Mouse (Mus musculus): ENCODE measurements around the gene Zfp638. TPM values are rescaled to one million over a fixed set of nuclear protein-coding genes. Genes with fewer than 3 reads are reported as not detected.
A peak's percentile ranks its signal among the peaks of the same experiment; 100 is the strongest.
"Not testable (repeated sequence)": the region's sequence is repeated elsewhere in the genome, so short reads cannot be mapped to it uniquely, and the experiment has no call there.

The Zfp638 gene
- polyA plus RNA-seq, 1 experiment from 2014 or later = 21.1 TPM

DNA sequence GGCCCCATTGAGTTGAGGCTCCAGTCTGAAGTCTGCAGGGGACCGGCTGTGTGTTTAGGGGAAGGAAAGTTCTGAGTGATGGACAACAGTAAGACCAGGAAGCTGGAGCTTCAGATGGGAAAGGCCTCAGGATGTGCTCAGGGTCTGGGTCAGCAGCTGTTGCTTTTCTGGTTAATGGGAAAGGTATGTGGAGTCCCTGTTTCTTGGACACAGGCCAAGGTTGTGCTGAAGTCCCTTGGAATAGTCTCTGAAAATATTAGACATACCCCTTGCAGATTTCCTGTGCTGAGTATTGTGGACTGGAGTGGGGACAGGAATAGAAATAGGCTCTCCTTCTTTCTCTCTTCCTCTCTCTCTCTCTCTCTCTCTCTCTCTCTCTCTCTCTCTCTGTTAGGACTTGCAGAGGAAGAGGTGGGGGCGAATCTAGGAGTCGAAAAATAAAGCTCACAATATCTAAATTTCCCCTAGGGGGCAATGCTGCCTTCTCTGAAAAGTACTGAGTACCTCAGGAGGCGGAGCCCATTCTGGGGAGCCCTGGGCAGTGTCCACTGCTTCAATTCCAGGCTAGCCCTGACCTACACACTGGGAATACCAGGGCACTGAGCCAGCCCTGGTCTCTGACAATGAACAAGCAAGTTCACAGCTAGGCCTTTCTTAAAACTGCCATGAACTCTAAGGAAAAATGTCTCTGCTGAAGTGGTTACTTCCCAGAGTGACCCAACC is 148.2 kb downstream of the Zfp638 start:
- H3K9ac ChIP-seq (ENCODE audit: low read length); H3K27me3 ChIP-seq (ENCODE audit: control insufficient read depth, insufficient read depth, low read length); H3K27ac ChIP-seq (replicated peaks); H3K4me2 ChIP-seq (replicated peaks; ENCODE audit: low read depth); H3K4me3 ChIP-seq (ENCODE audit: low read depth, low read length); H3K4me1 ChIP-seq (replicated peaks; ENCODE audit: control insufficient read depth, insufficient read depth); H3K9me3 ChIP-seq (ENCODE audit: control insufficient read depth, low read length); DNase-seq (ENCODE audit: low spot score); H3K36me3 ChIP-seq (ENCODE audit: control insufficient read depth, insufficient read depth, low read length): not testable (repeated sequence)
- TF ChIP-seq CTCF (IDR thresholded peaks at IDR 0.05; ENCODE audit: low read depth) = peak; percentile 54
- WGBS = 40% methylated on average over 4 of the region's 4 CpGs
- peak; percentile 44; the same call in 1 of the 2 replicates for ATAC-seq (ENCODE audit: low FRiP score, low TSS enrichment)

DNA sequence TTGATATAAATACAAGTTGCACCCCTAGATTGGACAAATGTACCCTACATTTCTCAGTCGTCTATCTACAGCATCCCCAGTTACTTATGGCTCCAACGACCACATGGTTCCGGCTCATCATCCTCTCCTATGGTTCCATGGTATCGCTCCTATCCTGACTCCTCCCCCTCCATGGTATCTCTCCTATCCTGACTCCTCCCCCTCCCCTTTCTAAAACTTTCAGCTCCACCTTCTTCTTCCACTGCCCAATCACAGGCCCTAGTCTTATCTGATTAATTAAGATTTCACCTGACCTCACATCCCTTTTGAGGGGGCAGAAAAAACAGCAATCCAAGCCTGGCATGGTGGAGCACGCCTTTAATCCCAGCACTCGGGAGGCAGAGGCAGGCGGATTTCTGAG is 149.9 kb downstream of the Zfp638 start:
- H3K9ac ChIP-seq (ENCODE audit: low read length) = no peak overlapping the region
- 92% methylated on average over 7 of the region's 7 CpGs for WGBS

DNA sequence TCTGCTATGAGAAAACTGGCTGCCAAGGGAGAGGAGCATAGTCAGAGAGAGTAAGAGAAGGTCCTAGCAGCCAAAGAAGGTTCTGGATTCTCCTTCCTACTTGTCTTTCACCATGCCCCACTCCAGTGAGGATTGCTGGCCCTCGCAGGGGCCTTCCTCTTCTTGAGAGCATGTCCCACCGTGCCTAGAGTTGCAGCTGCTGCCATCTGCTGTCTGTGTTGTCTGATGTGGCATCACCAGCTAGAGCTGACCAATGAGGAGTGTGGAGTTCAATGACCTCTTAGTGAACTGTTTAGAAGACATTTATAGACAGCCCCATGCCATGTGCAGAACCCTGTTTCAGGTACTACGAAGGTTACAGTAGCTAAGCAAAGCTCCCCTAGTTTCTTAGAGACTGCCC is 150.5 kb downstream of the Zfp638 start:
- 0 out of 2 replicates have a peak, but pooled peaks cover 2% of the 10 kb centered on the region for H3K27me3 ChIP-seq (ENCODE audit: control insufficient read depth, insufficient read depth, low read length)
- H3K9ac ChIP-seq (ENCODE audit: low read length) = no peak overlapping the region
- H3K4me1 ChIP-seq (replicated peaks; ENCODE audit: control insufficient read depth, insufficient read depth) = no peaks in the 10 kb centered on the region
- no peak overlapping the region for H3K27ac ChIP-seq (replicated peaks)
- no peak overlapping the region for H3K4me3 ChIP-seq (ENCODE audit: low read depth, low read length)
- H3K9me3 ChIP-seq (ENCODE audit: control insufficient read depth, low read length) = no peaks in the 10 kb centered on the region
- H3K36me3 ChIP-seq (ENCODE audit: control insufficient read depth, insufficient read depth, low read length) = no peaks in the 10 kb centered on the region
- ATAC-seq (ENCODE audit: low FRiP score, low TSS enrichment) (no peak), DNase-seq (ENCODE audit: low spot score) (no peak)
- H3K4me2 ChIP-seq (replicated peaks; ENCODE audit: low read depth) = no peak overlapping the region
- WGBS = 58% methylated on average over 3 of the region's 3 CpGs
- TF ChIP-seq CTCF (IDR thresholded peaks at IDR 0.05; ENCODE audit: low read depth) = peak; percentile 37
- no peak for TF ChIP-seq EP300 (optimal IDR thresholded peaks at IDR 0.05)

More for the DNA sequence above, 149.9 kb downstream of the Zfp638 start:
- no peak for TF ChIP-seq EP300 (optimal IDR thresholded peaks at IDR 0.05)
- TF ChIP-seq CTCF (IDR thresholded peaks at IDR 0.05; ENCODE audit: low read depth) = no peak
- DNase-seq (ENCODE audit: low spot score) = no peak
- Histone ChIP-seq H3K36me3 (ENCODE audit: control insufficient read depth, insufficient read depth, low read length) (no peaks in the 10 kb centered on the region), H3K27me3 (ENCODE audit: control insufficient read depth, insufficient read depth, low read length) (0 out of 2 replicates have a peak, but pooled peaks cover 2% of the 10 kb centered on the region), H3K4me3 (ENCODE audit: low read depth, low read length) (no peak overlapping the region), H3K4me1 (replicated peaks; ENCODE audit: control insufficient read depth, insufficient read depth) (no peaks in the 10 kb centered on the region), H3K9me3 (ENCODE audit: control insufficient read depth, low read length) (no peaks in the 10 kb centered on the region), H3K27ac (replicated peaks) (no peak overlapping the region), H3K4me2 (replicated peaks; ENCODE audit: low read depth) (no peak overlapping the region)
- ATAC-seq (ENCODE audit: low FRiP score, low TSS enrichment) = no peak

DNA sequence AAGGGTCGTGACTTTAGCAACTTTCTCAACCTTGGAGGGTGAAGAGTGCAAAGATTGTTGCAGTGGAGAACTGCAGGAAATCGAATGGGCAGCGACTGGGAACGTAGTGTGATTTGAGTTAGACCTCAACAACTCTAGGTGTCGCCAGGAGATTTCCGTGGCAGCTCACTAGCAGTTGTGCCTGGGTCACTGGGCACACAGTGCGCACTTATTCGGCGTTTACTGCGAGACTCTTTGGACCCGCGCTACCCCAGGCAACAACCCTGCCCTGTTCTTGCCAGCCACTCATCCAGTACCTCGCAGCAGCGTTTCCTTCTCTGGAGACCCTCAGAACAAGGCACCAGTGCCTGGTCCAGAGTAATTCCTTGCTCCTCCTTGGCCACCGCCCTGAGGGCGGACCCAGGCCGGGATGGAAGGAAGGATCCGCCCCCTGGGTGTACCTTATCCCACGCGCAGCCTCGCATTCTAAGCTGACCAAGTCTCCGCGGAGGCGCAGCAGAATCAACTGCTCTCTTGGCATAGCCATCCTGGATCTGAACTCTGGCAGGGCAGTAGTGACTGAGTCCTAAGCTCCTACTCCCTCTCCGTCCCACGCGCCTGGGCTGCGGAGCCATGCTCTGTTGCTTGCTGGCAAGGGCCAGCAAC is 152.1 kb downstream of the Zfp638 start:
- 4% methylated on average over 28 of the region's 28 CpGs for WGBS
- Histone ChIP-seq H3K27me3 (ENCODE audit: control insufficient read depth, insufficient read depth, low read length) (0 out of 2 replicates have a peak, but pooled peaks cover 2% of the 10 kb centered on the region), H3K4me2 (replicated peaks; ENCODE audit: low read depth) (peak overlapping the region; percentile 66), H3K9me3 (ENCODE audit: control insufficient read depth, low read length) (no peaks in the 10 kb centered on the region), H3K9ac (ENCODE audit: low read length) (peak overlapping the region; percentile 8; the same call in 1 of the 2 replicates), H3K36me3 (ENCODE audit: control insufficient read depth, insufficient read depth, low read length) (no peaks in the 10 kb centered on the region), H3K27ac (replicated peaks) (peak overlapping the region; percentile 45; the same call in 1 of the 2 replicates), H3K4me1 (replicated peaks; ENCODE audit: control insufficient read depth, insufficient read depth) (no peaks in the 10 kb centered on the region), H3K4me3 (ENCODE audit: low read depth, low read length) (peak overlapping the region; percentile 41)
- DNase-seq (ENCODE audit: low spot score) (peak; percentile 59), ATAC-seq (ENCODE audit: low FRiP score, low TSS enrichment) (peak; percentile 67)
- no peak; the same call in 1 of the 2 replicates for TF ChIP-seq CTCF (IDR thresholded peaks at IDR 0.05; ENCODE audit: low read depth)
- TF ChIP-seq EP300 (optimal IDR thresholded peaks at IDR 0.05) = no peak

DNA sequence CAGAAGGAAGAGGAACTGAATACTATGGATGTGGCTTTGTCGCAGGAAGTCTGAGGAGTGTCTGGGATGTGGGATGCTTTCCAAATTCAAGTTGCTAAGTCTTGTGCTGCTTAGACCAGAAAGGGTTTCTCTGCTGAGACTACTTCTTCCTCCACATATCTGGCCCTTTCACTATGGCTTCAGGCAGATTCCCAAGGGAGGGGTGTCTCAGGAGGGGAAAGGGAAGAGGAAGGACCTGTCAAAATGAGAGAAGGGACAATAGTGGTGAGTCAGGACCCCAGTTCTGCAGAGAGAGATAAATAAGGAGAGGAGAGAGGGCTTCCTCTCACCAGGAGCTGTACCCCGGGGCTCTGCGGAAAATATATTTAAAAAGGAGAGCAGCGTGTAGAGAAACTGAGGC is 153.1 kb downstream of the Zfp638 start:
- H3K9me3 ChIP-seq (ENCODE audit: control insufficient read depth, low read length) = no peaks in the 10 kb centered on the region
- DNase-seq (ENCODE audit: low spot score) = no peak
- ATAC-seq (ENCODE audit: low FRiP score, low TSS enrichment) = no peak
- H3K4me3 ChIP-seq (ENCODE audit: low read depth, low read length) = peak overlapping the region; percentile 12; the same call in 1 of the 2 replicates
- 0 out of 2 replicates have a peak overlapping the region, but pooled peaks have one; percentile 11 for H3K4me2 ChIP-seq (replicated peaks; ENCODE audit: low read depth)
- TF ChIP-seq CTCF (IDR thresholded peaks at IDR 0.05; ENCODE audit: low read depth) (no peak), EP300 (optimal IDR thresholded peaks at IDR 0.05) (no peak)
- WGBS = 67% methylated on average over 4 of the region's 4 CpGs
- H3K4me1 ChIP-seq (replicated peaks; ENCODE audit: control insufficient read depth, insufficient read depth) = no peaks in the 10 kb centered on the region
- H3K27ac ChIP-seq (replicated peaks) = no peak overlapping the region
- no peaks in the 10 kb centered on the region for H3K36me3 ChIP-seq (ENCODE audit: control insufficient read depth, insufficient read depth, low read length)
- H3K9ac ChIP-seq (ENCODE audit: low read length) = no peak overlapping the region
- 0 out of 2 replicates have a peak, but pooled peaks cover 2% of the 10 kb centered on the region for H3K27me3 ChIP-seq (ENCODE audit: control insufficient read depth, insufficient read depth, low read length)

DNA sequence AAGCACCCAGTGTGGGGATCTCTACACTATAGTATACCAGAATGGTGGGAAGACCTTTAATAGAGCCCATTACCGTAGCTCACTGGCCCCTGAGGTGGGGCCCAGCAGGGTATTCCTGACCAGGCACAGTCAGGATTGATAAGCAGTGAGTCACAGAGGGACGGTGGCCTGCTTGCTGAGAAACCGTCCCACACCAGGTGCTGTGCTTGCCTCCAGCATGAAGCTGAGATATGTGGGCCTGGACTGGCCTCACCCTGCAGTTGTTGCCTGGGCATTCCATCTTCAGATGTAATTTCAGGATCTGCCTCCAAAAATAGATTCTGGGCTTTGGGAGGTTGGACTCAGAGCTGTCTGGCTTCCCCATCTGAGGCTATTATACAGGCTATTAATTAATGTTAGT is 155.1 kb downstream of the Zfp638 start:
- WGBS = 67% methylated on average over 3 of the region's 3 CpGs
- Histone ChIP-seq H3K9me3 (ENCODE audit: control insufficient read depth, low read length) (no peaks in the 10 kb centered on the region), H3K4me2 (replicated peaks; ENCODE audit: low read depth) (no peak overlapping the region), H3K27ac (replicated peaks) (no peak overlapping the region), H3K27me3 (ENCODE audit: control insufficient read depth, insufficient read depth, low read length) (0 out of 2 replicates have a peak, but pooled peaks cover 2% of the 10 kb centered on the region), H3K4me1 (replicated peaks; ENCODE audit: control insufficient read depth, insufficient read depth) (no peaks in the 10 kb centered on the region), H3K36me3 (ENCODE audit: control insufficient read depth, insufficient read depth, low read length) (no peaks in the 10 kb centered on the region), H3K9ac (ENCODE audit: low read length) (no peak overlapping the region), H3K4me3 (ENCODE audit: low read depth, low read length) (no peak overlapping the region)
- TF ChIP-seq EP300 (optimal IDR thresholded peaks at IDR 0.05) (no peak), CTCF (IDR thresholded peaks at IDR 0.05; ENCODE audit: low read depth) (no peak)
- DNase-seq (ENCODE audit: low spot score) (no peak), ATAC-seq (ENCODE audit: low FRiP score, low TSS enrichment) (no peak)
